Mouse (Mus musculus) thymus, postnatal 4 days (tissue): Measurements from ENCODE around the gene Gm3532.
"Not testable (repeated sequence)": the region's sequence is repeated elsewhere in the genome, so short reads cannot be mapped to it uniquely, and the experiment has no call there.

Experiments used
- DNase-seq: peaks from one replicate; pipeline ENCODE4 v3.0.0; 2021

The Gm3532 gene

DNA sequence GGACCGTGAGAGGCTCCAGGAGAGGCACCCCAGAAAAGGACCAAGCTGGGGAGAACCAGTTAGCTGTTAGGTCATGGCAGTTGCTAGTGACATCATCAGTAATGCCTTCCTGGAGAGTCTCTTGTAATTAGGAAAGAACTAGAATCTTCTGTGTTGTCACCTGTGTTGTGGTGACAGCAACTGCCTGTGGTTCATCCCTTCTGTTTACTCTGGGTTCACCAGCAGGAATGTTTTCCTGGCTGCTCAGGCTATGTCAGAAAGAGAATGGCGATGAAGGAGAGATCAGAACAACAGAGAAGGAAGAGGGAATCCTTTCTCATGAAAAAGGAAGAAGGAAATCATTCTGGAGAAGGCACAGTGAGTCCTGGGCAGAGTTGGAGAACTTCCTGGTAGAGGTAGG is at the start of gene Gm3532:
Gm3532 (plus strand) TSS at position 301 of the 400 bp plus-strand sequence.
- DNase-seq, result not testable (repeated sequence)

DNA sequence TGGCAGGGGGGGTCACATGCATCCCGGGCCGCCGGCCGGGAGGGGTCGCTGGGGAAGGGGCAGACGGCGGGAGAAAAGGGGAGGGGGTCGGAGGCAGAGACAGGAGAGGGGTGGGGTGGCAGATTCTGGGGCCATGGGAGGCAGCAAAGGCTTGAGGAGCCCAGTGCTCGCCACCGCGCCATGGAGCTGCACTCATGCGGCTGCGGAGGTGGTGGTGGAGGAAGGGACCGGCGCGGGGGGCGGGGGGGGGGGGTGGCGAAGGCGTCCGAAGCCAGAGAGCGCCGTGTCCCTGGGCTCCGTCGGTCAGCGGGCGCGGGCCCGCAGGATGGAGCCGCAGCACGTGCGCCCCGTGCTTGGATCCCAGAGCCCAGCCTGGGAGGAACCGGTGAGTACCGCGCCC is 36.9 kb upstream of the Gm3532 start, which contains the start of gene Gm3488:
Gm3488 (plus strand) TSS at position 301 of the 400 bp plus-strand sequence.
- not testable (repeated sequence) for DNase-seq
